Mouse (Mus musculus): ENCODE data around the gene Bbs7.

- TF ChIP-seq POLR2A (IDR thresholded peaks at IDR 0.05; ENCODE audit: extremely low read depth, insufficient read depth, low read length) (no peak), CTCF (IDR thresholded peaks at IDR 0.05; ENCODE audit: low read depth, low read length) (no peak)
Measured at GRCm38 (mm10) chr3:36524466-36524865, 88.8 kb downstream of the Bbs7 start.
